In genomic region chr11:53734431-53734830, GRCm38 (mm10) we compare ENCODE assay signal across 1 mouse cellular context.
TF ChIP-seq lines count a peak whose summit lies in the region.

No protein-coding gene starts in this region.

TF ChIP-seq in MEL, 35 proteins besides CTCF, POLR2A, EP300 and RAD21 (continued from another document):
- TF ChIP-seq CHD2 (IDR thresholded peaks at IDR 0.05; ENCODE audit: low read length) = no peak
- peak; percentile 55 for TF ChIP-seq SMC3 (IDR thresholded peaks at IDR 0.05; ENCODE audit: low read depth, low read length)
